Mouse (Mus musculus) intestine, embryonic 15.5 days (tissue): ENCODE data around the gene Fam240a. TPM values are rescaled to one million over a fixed set of nuclear protein-coding genes. Genes with fewer than 3 reads are reported as not detected.

ENCODE experiments used
- ATAC-seq: fragments of 200-750 bp; cut with Nextera tagmentation; 2 replicates; pipeline ENCODE4 v1.8.0; 2017; ENCODE audit warnings: moderate TSS enrichment, moderate library complexity
- H3K27ac ChIP-seq: fragments of 300-500 bp; sonication (generic); 2 replicates; pipeline ENCODE4 v1.5.1; 2015; ENCODE audit warnings: mild to moderate bottlenecking, inconsistent platforms
- H3K27me3 ChIP-seq: fragments of 300-500 bp; sonication (generic); replicated peaks from 2 replicates; pipeline ENCODE4 v1.6.1; 2015; ENCODE audit warnings: inconsistent platforms
- H3K36me3 ChIP-seq: fragments of 300-500 bp; sonication (generic); 2 replicates; pipeline ENCODE4 v1.6.1; 2015; ENCODE audit warnings: inconsistent platforms
- H3K4me1 ChIP-seq: fragments of 300-500 bp; sonication (generic); replicated peaks from 2 replicates; pipeline ENCODE4 v1.6.1; 2015; ENCODE audit warnings: inconsistent platforms
- H3K4me2 ChIP-seq: fragments of 300-500 bp; sonication (generic); replicated peaks from 2 replicates; pipeline ENCODE4 v1.6.1; 2015; ENCODE audit warnings: mild to moderate bottlenecking, inconsistent platforms
- H3K4me3 ChIP-seq: fragments of 300-500 bp; sonication (generic); replicated peaks from 2 replicates; pipeline ENCODE4 v1.5.1; 2015; ENCODE audit warnings: inconsistent platforms
- H3K9ac ChIP-seq: fragments of 300-500 bp; sonication (generic); 2 replicates; pipeline ENCODE4 v1.6.1; 2015; ENCODE audit warnings: inconsistent platforms
- H3K9me3 ChIP-seq: fragments of 300-500 bp; sonication (generic); 2 replicates; pipeline ENCODE4 v1.6.1; 2016; ENCODE audit warnings: inconsistent platforms
- WGBS: fragments of 180-500 bp; shearing (Covaris S2); methylation state at CpG from one replicate; pipeline ENCODE4 v1.1.7; 2015; 5-methylcytosine and 5-hydroxymethylcytosine counted together
- polyA plus RNA-seq: library from polyadenylated mRNA; unstranded; fragments of >200 nt; fragmentation: Nextera tagmentation; extraction: Ambion mirVana; gene quantifications from 2 replicates; pipeline ENCODE4 v1.2.1, GENCODE M21; 2015

Fam240a gene
- polyA plus RNA-seq, 1 experiment from 2014 or later = not detected

DNA sequence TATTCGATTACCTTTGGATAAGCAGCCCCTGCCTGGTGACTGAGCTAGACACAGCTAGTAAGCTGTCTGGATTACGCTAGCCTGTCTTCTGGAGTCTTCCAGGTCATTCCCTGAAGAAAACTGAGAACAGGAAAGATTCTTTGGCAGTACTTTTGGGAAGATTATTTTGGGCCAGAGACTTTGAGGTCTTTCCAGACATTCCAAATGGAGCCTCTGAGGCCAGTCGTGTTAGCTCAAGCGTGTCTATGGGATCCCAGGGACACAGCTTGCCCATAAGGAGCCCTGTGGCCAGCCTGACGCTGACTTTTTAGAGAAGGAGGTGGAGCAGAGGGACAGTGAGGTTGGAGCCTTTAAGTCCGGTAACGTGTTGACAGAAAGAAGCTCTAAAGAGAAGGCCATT lies 19.3 kb upstream of the Fam240a start:
- H3K4me2 ChIP-seq = no peak overlapping the region
- WGBS = 84% methylated on average over 7 of the region's 7 CpGs
- no peaks in the 10 kb centered on the region for H3K9me3 ChIP-seq
- no peak overlapping the region for H3K9ac ChIP-seq
- no peaks in the 10 kb centered on the region for H3K36me3 ChIP-seq
- ATAC-seq = no peak
- H3K4me1 ChIP-seq = no peaks in the 10 kb centered on the region
- H3K27ac ChIP-seq = no peak overlapping the region
- H3K4me3 ChIP-seq = no peak overlapping the region
- no peaks in the 10 kb centered on the region for H3K27me3 ChIP-seq

DNA sequence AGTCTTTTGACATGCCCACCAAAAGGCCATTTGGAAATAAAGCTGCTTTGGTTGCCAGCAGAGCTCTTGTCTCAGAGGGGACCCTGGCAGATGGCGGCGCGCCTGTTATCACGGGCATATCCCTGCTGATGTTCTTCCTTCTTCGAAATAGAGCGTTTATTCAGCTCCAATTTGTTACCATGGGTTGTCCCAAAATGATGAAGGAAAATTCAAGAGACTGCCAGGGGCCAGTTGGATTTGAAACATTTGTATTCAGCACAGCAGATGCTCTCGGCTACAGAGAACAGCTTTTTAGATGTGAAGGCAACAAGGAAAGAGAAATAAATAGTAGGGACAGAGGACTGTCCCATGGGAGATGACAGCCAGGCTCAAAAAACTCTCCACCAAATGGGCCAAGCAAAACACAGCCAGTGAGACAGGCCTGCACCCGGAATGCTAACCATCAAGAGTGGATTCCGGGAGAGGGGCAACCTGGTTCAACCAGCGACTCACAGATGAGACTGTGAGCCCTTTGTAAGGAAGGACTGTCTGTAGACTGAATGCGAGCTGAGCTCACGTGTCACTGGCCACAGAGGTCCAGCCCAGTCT lies 17.3 kb upstream of the Fam240a start:
- whole genome bisulfite sequencing = 88% methylated on average over 12 of the region's 12 CpGs
- no peak overlapping the region for H3K4me2 ChIP-seq

DNA sequence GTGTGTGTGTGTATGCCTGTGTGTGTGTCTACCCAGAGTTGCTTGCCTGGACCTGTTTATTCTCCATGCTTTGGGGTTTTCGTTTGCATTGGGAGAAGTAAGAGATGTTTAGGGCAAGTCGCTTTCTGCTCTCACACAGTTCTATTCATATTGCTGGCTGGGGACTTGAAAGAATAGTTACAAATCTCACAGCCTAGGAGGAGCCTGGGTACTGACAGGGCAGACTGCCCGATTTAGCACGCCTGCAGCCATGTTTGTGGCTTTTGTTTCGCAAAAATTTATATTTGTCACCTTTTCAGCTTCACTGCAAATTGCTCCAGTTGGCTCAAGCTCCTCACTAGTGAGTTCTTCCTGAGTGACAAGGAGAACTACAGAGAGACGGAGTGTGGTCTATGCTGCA lies 14.9 kb upstream of the Fam240a start:
- Histone ChIP-seq H3K27me3 (no peaks in the 10 kb centered on the region), H3K4me3 (no peak overlapping the region), H3K9ac (no peak overlapping the region), H3K27ac (no peak overlapping the region), H3K36me3 (no peaks in the 10 kb centered on the region), H3K4me2 (no peak overlapping the region), H3K4me1 (no peaks in the 10 kb centered on the region), H3K9me3 (no peaks in the 10 kb centered on the region)
- 74% methylated on average over 6 of the region's 6 CpGs for WGBS
- ATAC-seq = no peak

More for the DNA sequence above, 17.3 kb upstream of the Fam240a start:
- H3K27me3 ChIP-seq = no peaks in the 10 kb centered on the region
- no peak for ATAC-seq
- H3K4me3 ChIP-seq = no peak overlapping the region
- no peak overlapping the region for H3K27ac ChIP-seq
- H3K36me3 ChIP-seq = no peaks in the 10 kb centered on the region
- H3K9ac ChIP-seq = no peak overlapping the region
- no peaks in the 10 kb centered on the region for H3K9me3 ChIP-seq
- no peaks in the 10 kb centered on the region for H3K4me1 ChIP-seq

DNA sequence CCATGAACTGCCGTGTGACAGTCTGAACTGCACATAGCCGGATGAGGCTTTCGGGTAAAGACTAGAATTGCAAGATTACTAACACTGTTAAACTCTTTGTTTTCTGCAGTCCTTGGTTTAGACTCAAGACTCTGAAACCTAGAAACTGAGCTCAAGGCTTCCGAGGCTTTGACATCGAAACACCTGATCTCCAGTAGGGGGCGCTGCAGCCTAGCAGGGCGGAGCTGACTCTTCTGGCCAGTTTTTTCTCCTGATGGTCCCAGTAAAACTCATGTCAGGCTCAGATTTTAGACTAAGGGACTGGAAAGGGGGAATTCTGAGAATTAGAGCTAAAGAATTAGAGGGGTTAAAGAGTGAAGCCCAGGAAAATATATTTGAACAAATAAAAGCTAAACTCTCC lies 6.1 kb upstream of the Fam240a start:
- ATAC-seq = no peak
- no peaks in the 10 kb centered on the region for H3K27me3 ChIP-seq
- no peak overlapping the region for H3K9ac ChIP-seq
- H3K27ac ChIP-seq = no peak overlapping the region
- WGBS = 15% methylated on average over 7 of the region's 7 CpGs
- no peaks in the 10 kb centered on the region for H3K9me3 ChIP-seq
- no peak overlapping the region for H3K4me3 ChIP-seq
- H3K36me3 ChIP-seq = no peaks in the 10 kb centered on the region
- H3K4me2 ChIP-seq = no peak overlapping the region
- no peaks in the 10 kb centered on the region for H3K4me1 ChIP-seq

DNA sequence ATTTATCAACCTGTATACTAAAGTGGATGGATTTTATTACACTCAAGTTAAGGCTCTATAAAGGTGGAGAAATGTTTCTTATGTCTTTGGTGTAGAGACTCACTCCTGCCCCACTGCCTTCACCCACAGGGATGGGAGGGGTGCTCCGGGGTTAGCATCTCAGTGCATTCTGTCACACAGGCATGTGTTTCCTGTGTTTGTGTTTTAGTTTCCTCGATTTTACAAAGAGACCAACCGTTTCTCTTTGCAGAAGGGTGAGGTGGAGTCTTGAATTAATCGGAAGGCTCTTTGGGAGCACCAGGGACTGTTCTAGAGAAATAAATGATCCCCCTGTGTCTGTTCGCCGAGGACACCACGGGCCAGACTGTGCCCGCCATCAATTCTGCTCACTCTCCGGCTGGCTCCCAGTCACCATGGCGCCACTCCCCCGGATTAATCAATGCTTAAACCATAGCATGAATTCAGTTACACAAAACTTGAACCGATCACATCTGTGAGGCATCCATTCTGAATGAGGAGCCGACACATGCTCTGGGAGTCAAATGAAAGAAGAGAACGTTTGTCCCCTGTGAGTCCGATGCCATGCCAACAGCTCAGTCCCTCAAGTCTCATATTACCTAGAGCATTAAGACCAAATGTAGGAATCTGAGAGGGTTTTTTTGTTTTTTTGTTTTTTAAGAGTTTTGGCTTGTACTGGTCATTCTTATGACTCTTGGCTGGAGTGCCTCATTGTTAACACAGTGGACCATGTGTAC lies 4.2 kb upstream of the Fam240a start:
- H3K9ac ChIP-seq = no peak overlapping the region

DNA sequence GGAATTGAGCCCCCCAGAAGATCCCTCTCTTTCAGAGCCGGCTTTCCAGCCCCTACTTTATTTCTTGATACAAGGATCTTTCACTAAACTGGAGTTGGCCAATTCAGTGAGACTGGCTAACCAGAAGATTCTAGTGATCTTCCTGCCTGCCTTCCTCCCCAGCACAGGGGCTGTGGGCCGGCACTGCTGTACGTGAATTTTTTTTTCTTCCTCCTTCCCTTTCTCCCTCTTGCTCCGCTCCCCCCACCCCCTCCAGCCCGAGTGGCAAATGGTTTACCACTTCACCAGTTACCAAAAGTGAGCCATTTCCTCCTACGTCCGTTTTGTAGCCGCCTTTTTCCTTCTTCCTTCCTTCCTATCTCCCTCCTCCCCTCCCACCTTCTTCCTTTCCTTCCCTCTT lies 1.2 kb downstream of the Fam240a start:
- ATAC-seq = no peak
- Histone ChIP-seq H3K27ac (no peak overlapping the region), H3K27me3 (no peaks in the 10 kb centered on the region), H3K9ac (no peak overlapping the region), H3K4me1 (no peaks in the 10 kb centered on the region), H3K9me3 (no peaks in the 10 kb centered on the region), H3K4me3 (no peak overlapping the region), H3K36me3 (no peaks in the 10 kb centered on the region), H3K4me2 (no peak overlapping the region)
- WGBS = 56% methylated on average over 8 of the region's 8 CpGs

More for the DNA sequence above, 4.2 kb upstream of the Fam240a start:
- no peak overlapping the region for H3K4me2 ChIP-seq
- H3K4me1 ChIP-seq = no peaks in the 10 kb centered on the region
- ATAC-seq = no peak
- H3K27ac ChIP-seq = no peak overlapping the region
- no peaks in the 10 kb centered on the region for H3K36me3 ChIP-seq
- no peaks in the 10 kb centered on the region for H3K27me3 ChIP-seq
- H3K9me3 ChIP-seq = no peaks in the 10 kb centered on the region
- WGBS = 68% methylated on average over 15 of the region's 15 CpGs
- no peak overlapping the region for H3K4me3 ChIP-seq

DNA sequence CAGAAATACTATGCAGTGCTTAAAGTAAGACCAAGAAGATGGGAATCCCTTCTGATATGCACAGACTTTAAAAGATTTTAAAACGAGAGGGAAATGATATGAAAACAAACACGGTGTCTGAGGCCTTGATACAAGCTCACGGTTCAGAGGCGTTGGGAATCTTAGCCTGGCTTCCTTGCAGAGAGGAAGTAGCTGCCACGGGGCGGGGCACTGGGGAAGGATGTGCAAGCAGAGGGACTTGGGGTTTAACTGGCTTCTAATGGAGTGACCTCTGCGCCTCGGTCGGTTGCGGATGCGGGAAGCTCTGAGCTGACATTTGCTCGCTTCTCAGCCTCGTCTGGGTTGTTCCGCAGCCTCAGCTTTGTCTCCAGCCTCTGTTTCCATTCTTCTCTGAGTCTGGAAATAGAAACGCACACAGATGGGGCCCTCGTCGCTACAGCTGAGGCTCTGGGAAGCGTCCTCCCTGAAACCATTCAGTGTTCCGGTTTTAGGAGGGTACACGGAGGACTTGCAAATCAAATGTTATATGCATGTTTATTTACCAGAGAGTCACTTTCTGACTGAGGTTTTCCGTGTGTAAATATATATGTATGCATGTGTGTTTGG lies 1.9 kb downstream of the Fam240a start:
- WGBS = 54% methylated on average over 21 of the region's 21 CpGs
- no peak overlapping the region for H3K9ac ChIP-seq
- H3K4me1 ChIP-seq = no peaks in the 10 kb centered on the region
- ATAC-seq = no peak
- no peak overlapping the region for H3K4me3 ChIP-seq
- no peaks in the 10 kb centered on the region for H3K27me3 ChIP-seq
- no peak overlapping the region for H3K4me2 ChIP-seq
- no peaks in the 10 kb centered on the region for H3K9me3 ChIP-seq
- H3K36me3 ChIP-seq = no peaks in the 10 kb centered on the region
- no peak overlapping the region for H3K27ac ChIP-seq

DNA sequence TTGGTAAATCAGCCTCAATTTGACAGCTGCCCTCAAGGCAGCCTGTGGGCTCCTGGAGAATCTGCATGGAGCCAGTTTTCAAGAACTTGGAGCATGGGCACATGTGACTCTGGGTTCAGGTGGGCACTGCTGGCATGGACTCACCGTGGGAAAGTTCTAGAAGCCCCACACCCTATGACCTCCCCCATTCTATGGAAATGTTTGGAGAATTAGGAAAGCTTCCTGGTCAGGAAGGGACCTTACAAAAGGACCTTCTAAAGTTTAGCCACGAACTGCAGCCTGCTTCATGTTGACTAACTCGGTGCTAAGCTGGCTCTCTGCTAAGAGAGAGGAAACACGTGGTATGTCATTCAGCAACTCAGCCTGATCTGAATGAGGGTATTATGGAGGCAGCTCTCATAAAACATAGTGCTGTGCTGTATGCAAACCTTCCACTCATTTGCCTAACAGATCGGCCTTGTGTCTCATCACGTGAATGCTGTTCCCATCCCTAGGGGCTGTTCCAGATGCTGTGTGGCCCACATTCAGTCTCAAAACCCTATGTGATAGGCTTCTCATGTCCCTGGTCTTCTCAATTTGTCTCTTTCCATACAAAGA lies 7.2 kb downstream of the Fam240a start:
- no peaks in the 10 kb centered on the region for H3K4me1 ChIP-seq
- no peak overlapping the region for H3K4me3 ChIP-seq
- 69% methylated on average over 6 of the region's 6 CpGs for WGBS
- no peak overlapping the region for H3K27ac ChIP-seq
- H3K9me3 ChIP-seq = no peaks in the 10 kb centered on the region
- H3K4me2 ChIP-seq = no peak overlapping the region
- no peak for ATAC-seq
- H3K27me3 ChIP-seq = no peaks in the 10 kb centered on the region
- no peak overlapping the region for H3K9ac ChIP-seq
- no peaks in the 10 kb centered on the region for H3K36me3 ChIP-seq

DNA sequence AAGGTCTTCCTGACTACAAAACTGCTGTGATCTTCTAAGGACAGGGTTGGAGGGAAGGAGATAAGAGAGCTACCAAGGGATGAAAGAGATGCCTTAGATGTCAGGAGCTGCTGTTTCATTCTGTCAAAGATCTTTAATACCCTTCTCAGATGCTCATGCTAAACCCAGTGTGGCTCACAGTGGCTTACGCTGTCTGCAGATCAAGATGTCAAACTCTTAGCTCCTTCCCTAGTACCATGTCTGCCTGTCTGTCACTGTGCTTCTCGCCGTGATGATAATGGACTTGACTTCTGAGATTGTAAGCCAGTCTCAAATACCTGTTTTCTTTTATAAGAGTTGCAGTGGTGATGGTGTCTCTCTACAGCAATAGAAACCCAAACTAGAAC lies 8.0 kb downstream of the Fam240a start:
- Histone ChIP-seq H3K27me3 (no peaks in the 10 kb centered on the region), H3K9ac (no peak overlapping the region), H3K36me3 (no peaks in the 10 kb centered on the region), H3K9me3 (no peaks in the 10 kb centered on the region), H3K27ac (no peak overlapping the region), H3K4me1 (no peaks in the 10 kb centered on the region), H3K4me2 (no peak overlapping the region), H3K4me3 (no peak overlapping the region)
- 96% methylated on average over 3 of the region's 3 CpGs for WGBS
- no peak for ATAC-seq

DNA sequence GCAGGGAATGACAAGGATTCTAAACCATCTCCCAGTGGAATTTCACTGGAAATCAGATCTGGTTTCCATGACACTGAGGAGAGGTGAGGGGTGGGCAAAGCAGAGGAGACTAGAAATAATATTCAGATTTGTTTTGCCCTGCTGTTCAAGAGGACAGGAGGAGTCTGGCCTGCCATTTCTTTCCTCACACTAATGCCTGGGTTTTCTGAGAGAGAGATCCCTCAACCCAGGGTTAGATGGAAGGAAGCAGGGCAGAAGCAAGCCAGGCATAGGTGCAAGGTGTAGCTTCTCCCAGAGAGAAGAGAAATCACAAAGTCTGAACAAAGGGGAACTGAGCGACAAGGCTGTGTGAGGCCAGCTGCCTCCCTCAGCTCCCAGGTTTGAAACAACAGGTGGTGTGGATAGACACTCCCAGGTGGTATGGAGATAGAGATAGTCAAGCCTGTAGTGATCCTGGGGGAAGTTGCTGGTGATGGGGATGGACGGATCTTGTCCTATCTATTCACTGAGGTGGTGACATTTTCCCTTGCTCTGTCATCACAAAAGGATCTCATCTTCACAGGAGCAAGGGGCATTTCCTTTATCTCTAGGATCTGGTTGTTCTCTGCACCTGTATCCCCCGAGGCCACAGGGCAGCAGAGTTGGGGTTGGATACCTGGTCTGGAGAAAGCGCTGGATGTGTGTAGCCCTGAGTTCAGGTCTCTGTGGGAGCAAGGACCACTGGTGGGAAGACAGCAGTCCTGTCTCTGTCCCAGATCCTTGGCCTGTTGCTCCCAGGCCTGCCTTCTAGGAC lies 8.6 kb downstream of the Fam240a start:
- Histone ChIP-seq H3K9me3 (no peaks in the 10 kb centered on the region), H3K36me3 (no peaks in the 10 kb centered on the region), H3K27me3 (no peaks in the 10 kb centered on the region), H3K4me2 (no peak overlapping the region), H3K27ac (no peak overlapping the region), H3K4me3 (no peak overlapping the region), H3K9ac (no peak overlapping the region), H3K4me1 (no peaks in the 10 kb centered on the region)
- 83% methylated on average over 4 of the region's 4 CpGs for WGBS
- no peak for ATAC-seq

DNA sequence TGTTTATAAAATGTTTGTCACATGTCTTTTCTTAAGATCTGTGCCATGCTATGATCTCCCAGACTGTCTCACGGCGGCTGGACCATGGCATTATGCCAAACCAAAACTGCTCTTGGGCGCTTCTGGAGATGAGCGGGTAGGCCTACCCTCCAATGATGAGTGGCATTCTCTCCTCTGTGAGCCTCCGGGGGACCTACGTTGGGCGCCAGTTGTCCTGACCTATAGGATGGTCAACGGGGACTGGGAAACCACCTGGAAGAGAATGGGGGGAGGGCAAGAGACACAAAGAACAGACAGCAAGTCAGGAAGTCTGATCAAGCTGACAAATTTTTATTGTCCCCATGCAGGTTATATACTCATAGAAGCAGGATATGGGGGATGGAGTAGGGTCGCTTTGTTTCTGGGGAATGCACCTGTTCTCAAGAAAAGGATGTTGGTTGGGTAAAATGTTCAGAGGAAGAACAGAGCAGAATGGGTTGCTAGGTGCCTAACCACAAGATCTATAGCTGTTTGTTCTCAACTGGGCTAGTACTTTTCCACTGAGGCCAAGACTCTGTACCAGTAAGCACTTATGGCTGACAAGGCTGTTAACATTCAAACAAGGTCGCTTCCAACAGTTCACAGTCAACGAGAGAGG lies 9.3 kb downstream of the Fam240a start:
- H3K27me3 ChIP-seq = no peaks in the 10 kb centered on the region
- H3K36me3 ChIP-seq = no peaks in the 10 kb centered on the region
- H3K4me3 ChIP-seq = no peak overlapping the region
- no peak overlapping the region for H3K27ac ChIP-seq
- no peak overlapping the region for H3K4me2 ChIP-seq
- ATAC-seq = no peak
- H3K9me3 ChIP-seq = no peaks in the 10 kb centered on the region
- 92% methylated on average over 11 of the region's 11 CpGs for WGBS
- no peak overlapping the region for H3K9ac ChIP-seq
- no peaks in the 10 kb centered on the region for H3K4me1 ChIP-seq

DNA sequence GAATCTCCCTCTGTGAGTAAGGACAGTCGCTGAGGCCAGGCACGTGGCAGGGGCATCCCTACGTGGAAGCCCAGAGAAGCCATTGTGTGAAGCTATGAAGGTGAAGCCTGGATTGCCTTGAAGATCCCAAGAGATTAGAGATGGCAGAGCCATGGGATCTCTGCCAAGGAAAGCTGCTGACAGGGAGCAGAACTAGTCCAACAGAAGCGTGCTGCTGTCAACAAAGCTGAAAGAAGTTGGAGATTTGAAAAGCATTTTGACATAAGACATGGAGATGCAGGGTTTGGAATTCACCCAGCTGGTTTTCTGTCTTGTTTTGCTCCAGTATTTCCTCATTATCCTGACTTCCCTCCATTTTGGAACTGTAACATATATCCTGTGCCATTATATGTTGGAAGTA lies 14.4 kb downstream of the Fam240a start:
- Histone ChIP-seq H3K4me2 (no peak overlapping the region), H3K9ac (no peak overlapping the region), H3K27me3 (no peaks in the 10 kb centered on the region), H3K4me3 (no peak overlapping the region), H3K9me3 (no peaks in the 10 kb centered on the region), H3K4me1 (no peaks in the 10 kb centered on the region), H3K27ac (no peak overlapping the region), H3K36me3 (no peaks in the 10 kb centered on the region)
- no peak for ATAC-seq
- 78% methylated on average over 4 of the region's 4 CpGs for WGBS
